ENCODE assay signal across 8 mouse cellular contexts in the genomic region with DNA sequence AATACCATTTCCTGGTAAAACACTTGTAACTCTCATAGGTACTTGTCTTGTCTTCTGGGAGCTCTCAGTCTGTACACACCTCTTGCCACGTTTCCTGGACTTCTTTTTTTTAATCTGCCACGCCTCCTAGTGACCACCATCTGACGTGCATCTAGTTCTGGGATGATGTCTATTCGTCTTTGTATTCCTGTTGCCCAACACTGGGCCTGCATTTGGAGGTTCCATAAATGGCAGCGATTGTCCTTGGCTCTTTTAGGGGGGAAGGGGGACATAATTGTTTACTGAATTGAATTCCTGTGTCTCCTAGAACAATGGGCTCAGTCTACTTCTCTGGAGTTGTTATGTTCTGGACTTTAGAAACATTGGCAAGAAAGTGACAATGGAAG. TPM values are rescaled to one million over a fixed set of nuclear protein-coding genes. Genes with fewer than 3 reads are reported as not detected.
DNase-seq lines count a peak whose midpoint lies in the region; TF ChIP-seq lines count a peak whose summit lies in the region.

No protein-coding gene starts in this region.

- no peak for TF ChIP-seq POLR2A in ES-Bruce4 (IDR thresholded peaks at IDR 0.05; ENCODE audit: insufficient read depth, low read length)

- no peaks in the 10 kb centered on the region for H3K27me3 ChIP-seq in ES-Bruce4 (ENCODE audit: control insufficient read depth, insufficient read depth, low read length, poor library complexity, severe bottlenecking)
- no peaks in the 10 kb centered on the region for H3K27me3 ChIP-seq in heart, embryonic 10.5 days (ENCODE audit: insufficient read depth, poor library complexity, severe bottlenecking)
- H3K27me3 ChIP-seq in splenic B cell, adult 2 months (ENCODE audit: control insufficient read depth, insufficient read depth, low read length, poor library complexity, severe bottlenecking) = no peaks in the 10 kb centered on the region

- H3K9me3 ChIP-seq in ES-Bruce4 (replicated peaks; ENCODE audit: control insufficient read depth, insufficient read depth, low read length, poor library complexity, severe bottlenecking) = no peaks in the 10 kb centered on the region
- H3K9me3 ChIP-seq in heart, embryonic 10.5 days = no peaks in the 10 kb centered on the region

- no peaks in the 10 kb centered on the region for H3K4me1 ChIP-seq in ES-Bruce4 (ENCODE audit: control insufficient read depth, insufficient read depth, low read length)
- H3K4me1 ChIP-seq in heart, embryonic 10.5 days = peaks cover 17% of the 10 kb centered on the region

- peaks cover 31% of the 10 kb centered on the region for H3K36me3 ChIP-seq in ES-Bruce4 (ENCODE audit: control insufficient read depth, insufficient read depth, low read length, poor library complexity, severe bottlenecking)
- H3K36me3 ChIP-seq in heart, embryonic 10.5 days = peaks cover 60% of the 10 kb centered on the region
- H3K36me3 ChIP-seq in splenic B cell, adult 2 months (ENCODE audit: control insufficient read depth, insufficient read depth, low read length, poor library complexity, severe bottlenecking) = peaks cover 3% of the 10 kb centered on the region; the same call in 1 of the 2 replicates

- TF ChIP-seq CTCF in ES-Bruce4 (IDR thresholded peaks at IDR 0.05; ENCODE audit: low read depth, low read length) = no peak

- TF ChIP-seq EP300 in ES-Bruce4 (IDR thresholded peaks at IDR 0.05; ENCODE audit: insufficient read depth, low read depth, low read length) = no peak

- peak overlapping the region; percentile 51 for H3K4me3 ChIP-seq in ES-Bruce4 (ENCODE audit: low read depth, low read length)
- peak overlapping the region; percentile 91 for H3K4me3 ChIP-seq in heart, embryonic 10.5 days

- DNase-seq in cerebellum, adult 11-12 months = peak; percentile 59
- no peak for DNase-seq in cerebellum, adult 11 months
- DNase-seq in cerebellum, postnatal 36 days = peak; percentile 15 to 40
- no peak for DNase-seq in heart, embryonic 10.5 days (ENCODE audit: low spot score)
- peak; percentile 53 for DNase-seq in kidney, postnatal 10 days
- peak; percentile 68 to 78 for DNase-seq in lung, postnatal 4 days
- DNase-seq in splenic B cell, adult 2 months (ENCODE audit: low read depth, low spot score) = peak; percentile 73

- peak overlapping the region; percentile 89 for H3K9ac ChIP-seq in ES-Bruce4 (ENCODE audit: low read depth, poor library complexity, severe bottlenecking)

- no peak overlapping the region for H3K27ac ChIP-seq in ES-Bruce4 (ENCODE audit: insufficient read depth, low read length)
- H3K27ac ChIP-seq in heart, embryonic 10.5 days = peak overlapping the region; percentile 95

- 2% methylated on average over 5 of the region's 5 CpGs for WGBS in heart, embryonic 10.5 days

RNA-seq across cellular contexts. Expression of gene Fen1, which starts 0.6 kb away (rescaled TPM):
- 36.1 and 40.5 TPM in 2 replicates for polyA plus RNA-seq in ES-Bruce4 (2011; ENCODE audit: insufficient read depth, insufficient read length, low read depth, missing spikeins)
- polyA plus RNA-seq in heart, embryonic 10.5 days (2016; fragmentation: Nextera tagmentation; extraction: Ambion mirVana) = 96.5 and 128 TPM in 2 replicates

RNA-seq across cellular contexts. Expression of gene Tmem258, which starts 0.8 kb away (rescaled TPM):
- polyA plus RNA-seq in ES-Bruce4 (2011; ENCODE audit: insufficient read depth, insufficient read length, low read depth, missing spikeins) = 290 and 300 TPM in 2 replicates
- 384 and 400 TPM in 2 replicates for polyA plus RNA-seq in heart, embryonic 10.5 days (2016; fragmentation: Nextera tagmentation; extraction: Ambion mirVana)

RNA-seq across cellular contexts. Expression of gene Fads1, which starts 21.9 kb away (rescaled TPM):
- polyA plus RNA-seq in ES-Bruce4 (2011; ENCODE audit: insufficient read depth, insufficient read length, low read depth, missing spikeins) = 52.9 and 56.8 TPM in 2 replicates
- 76.6 and 89.6 TPM in 2 replicates for polyA plus RNA-seq in heart, embryonic 10.5 days (2016; fragmentation: Nextera tagmentation; extraction: Ambion mirVana)

RNA-seq across cellular contexts. Expression of gene Myrf, which starts 35.9 kb away (rescaled TPM):
- 15.0 and 15.9 TPM in 2 replicates for polyA plus RNA-seq in ES-Bruce4 (2011; ENCODE audit: insufficient read depth, insufficient read length, low read depth, missing spikeins)
- polyA plus RNA-seq in heart, embryonic 10.5 days (2016; fragmentation: Nextera tagmentation; extraction: Ambion mirVana) = 17.4 and 30.6 TPM in 2 replicates

Comparison
In these comparisons a context has a peak if more than half of its experiments do, and no peak if none do; other contexts are left out.
1. DNase-seq: peak in cerebellum, adult 11-12 months (single experiment), cerebellum, postnatal 36 days (2 of 2), kidney, postnatal 10 days (single experiment), lung, postnatal 4 days (2 of 2) and splenic B cell, adult 2 months (single experiment); none in cerebellum, adult 11 months (single experiment) and heart, embryonic 10.5 days (single experiment).